Comparison of ENCODE assay signal across 17 mouse cellular contexts in genomic region chr4:62349371-62349770, GRCm38 (mm10). TPM values are rescaled to one million over a fixed set of nuclear protein-coding genes. Genes with fewer than 3 reads are reported as not detected.
DNase-seq lines count a peak whose midpoint lies in the region; ATAC-seq lines count a peak whose summit lies in the region.
"Had no signal": no experiment of that assay in that cellular context is flagged by ENCODE, and none has a peak within 500 bp of the region (broad histone marks: within the 10 kb centered on the region; RNA-seq: fewer than 3 reads in every experiment).

No protein-coding gene starts in this region.

- peak; percentile 88 for ATAC-seq in granulocyte monocyte progenitor cell, adult 5-6 weeks (replicated peaks; ENCODE audit: poor library complexity, severe bottlenecking)
- peak; percentile 76 for ATAC-seq in megakaryocyte progenitor cell, adult 5-6 weeks (replicated peaks; ENCODE audit: poor library complexity)
- ATAC-seq: activated CD4-positive, CD25-positive, alpha-beta regulatory T cell, adult 4 months; midbrain, embryonic 15.5 days had no signal

- peak; percentile 60 for DNase-seq in heart, adult 11 months
- DNase-seq in heart, postnatal 14 days = no peak
- DNase-seq in 3T3-L1 (ENCODE audit: low read depth, low spot score) = peak; percentile 36
- DNase-seq in adrenal gland, postnatal 36 days = no peak
- no peak for DNase-seq in thymus, postnatal 4 days
- DNase-seq in left cerebral cortex, adult 18-20 months (ENCODE audit: low spot score in 2 of 2) = no peak
- DNase-seq: adrenal gland, postnatal 25 days; cerebellum, adult 9-10 months; embryo, embryonic 11 days; kidney, adult 8-10 months; kidney, postnatal 4 days; retina, postnatal 1 day; right cerebral cortex, postnatal 4 days had no signal

- intact Hi-C loops in heart, postnatal 14 days (cut with DNase I) = loop anchor here (5.0 to 10.0 kb wide), 2 partner anchors 158 to 415 kb away; no protein-coding TSS in a partner anchor

RNA-seq across cellular contexts. Expression of gene Fkbp15, which starts 11.0 kb away (rescaled TPM):
- 10 to 100 TPM; 19.5 to 23.6 TPM for total RNA-seq in heart, postnatal 14 days (2021)
- 31.5 and 36.8 TPM in 2 replicates for total RNA-seq in granulocyte monocyte progenitor cell, adult 5-6 weeks (2014; fragmentation: Nextera tagmentation)
- total RNA-seq in granulocyte monocyte progenitor cell, adult 5-6 weeks (2017) = 47.4 and 54.9 TPM in 2 replicates
- 22.1 and 24.8 TPM in 2 replicates for total RNA-seq in megakaryocyte progenitor cell, adult 5-6 weeks (2015)
- 41.4 and 49.9 TPM in 2 replicates for total RNA-seq in megakaryocyte progenitor cell, adult 5-6 weeks (2017)
- total RNA-seq in adrenal gland, postnatal 36 days (2021) = 10 to 100 TPM; 31.8 to 36.3 TPM
- 10 to 100 TPM; 32.8 to 33.2 TPM for total RNA-seq in left cerebral cortex, adult 18-20 months (2021)

RNA-seq across cellular contexts. Expression of gene Slc31a1, which starts 11.2 kb away (rescaled TPM):
- total RNA-seq in heart, postnatal 14 days (2021) = 10 to 100 TPM; 25.9 to 28.5 TPM
- total RNA-seq in granulocyte monocyte progenitor cell, adult 5-6 weeks (2014; fragmentation: Nextera tagmentation) = 22.5 and 24.8 TPM in 2 replicates
- 19.8 and 23.7 TPM in 2 replicates for total RNA-seq in granulocyte monocyte progenitor cell, adult 5-6 weeks (2017)
- 19.3 and 22.3 TPM in 2 replicates for total RNA-seq in megakaryocyte progenitor cell, adult 5-6 weeks (2015)
- total RNA-seq in megakaryocyte progenitor cell, adult 5-6 weeks (2017) = 18.4 and 18.9 TPM in 2 replicates
- total RNA-seq in adrenal gland, postnatal 36 days (2021) = 10 to 100 TPM; 45.7 to 48.4 TPM
- 10 to 100 TPM; 10.7 to 11.3 TPM for total RNA-seq in left cerebral cortex, adult 18-20 months (2021)

RNA-seq across cellular contexts. Expression of gene Cdc26, which starts 59.1 kb away (rescaled TPM):
- 10 to 100 TPM; 42.3 to 44.4 TPM for total RNA-seq in heart, postnatal 14 days (2021)
- 150 and 151 TPM in 2 replicates for total RNA-seq in granulocyte monocyte progenitor cell, adult 5-6 weeks (2014; fragmentation: Nextera tagmentation)
- total RNA-seq in granulocyte monocyte progenitor cell, adult 5-6 weeks (2017) = 103 and 127 TPM in 2 replicates
- total RNA-seq in megakaryocyte progenitor cell, adult 5-6 weeks (2015) = 166 and 206 TPM in 2 replicates
- total RNA-seq in megakaryocyte progenitor cell, adult 5-6 weeks (2017) = 134 and 150 TPM in 2 replicates
- total RNA-seq in adrenal gland, postnatal 36 days (2021) = 10 to 100 TPM; 61.6 to 78.0 TPM
- total RNA-seq in left cerebral cortex, adult 18-20 months (2021) = 10 to 100 TPM; 47.9 to 49.7 TPM

RNA-seq across cellular contexts. Expression of gene Prpf4, which starts 59.2 kb away (rescaled TPM):
- total RNA-seq in heart, postnatal 14 days (2021) = 10 to 100 TPM in 1 of 2 experiments, 1 to 10 TPM in 1; 9.7 to 10.7 TPM
- total RNA-seq in granulocyte monocyte progenitor cell, adult 5-6 weeks (2014; fragmentation: Nextera tagmentation) = 20.1 and 24.1 TPM in 2 replicates
- 17.4 and 17.6 TPM in 2 replicates for total RNA-seq in granulocyte monocyte progenitor cell, adult 5-6 weeks (2017)
- 14.8 and 16.7 TPM in 2 replicates for total RNA-seq in megakaryocyte progenitor cell, adult 5-6 weeks (2015)
- 14.4 and 15.9 TPM in 2 replicates for total RNA-seq in megakaryocyte progenitor cell, adult 5-6 weeks (2017)
- total RNA-seq in adrenal gland, postnatal 36 days (2021) = 10 to 100 TPM; 25.3 to 27.4 TPM
- 10 to 100 TPM; 13.0 to 14.2 TPM for total RNA-seq in left cerebral cortex, adult 18-20 months (2021)

Comparison
In these comparisons a context has a peak if more than half of its experiments do, and no peak if none do; other contexts are left out.
1. DNase-seq: peak in heart, adult 11 months (single experiment) and 3T3-L1 (single experiment); none in heart, postnatal 14 days (0 of 2), adrenal gland, postnatal 36 days (0 of 2), thymus, postnatal 4 days (single experiment) and left cerebral cortex, adult 18-20 months (0 of 2).